Mouse (Mus musculus): ENCODE results near the gene Shmt1. TPM values are rescaled to one million over a fixed set of nuclear protein-coding genes. Genes with fewer than 3 reads are reported as not detected.

Shmt1 gene
- 10 to 100 TPM in 1 of 2 experiments, 1 to 10 TPM in 1; 7.0 to 10.1 TPM for total RNA-seq (2023)

DNA sequence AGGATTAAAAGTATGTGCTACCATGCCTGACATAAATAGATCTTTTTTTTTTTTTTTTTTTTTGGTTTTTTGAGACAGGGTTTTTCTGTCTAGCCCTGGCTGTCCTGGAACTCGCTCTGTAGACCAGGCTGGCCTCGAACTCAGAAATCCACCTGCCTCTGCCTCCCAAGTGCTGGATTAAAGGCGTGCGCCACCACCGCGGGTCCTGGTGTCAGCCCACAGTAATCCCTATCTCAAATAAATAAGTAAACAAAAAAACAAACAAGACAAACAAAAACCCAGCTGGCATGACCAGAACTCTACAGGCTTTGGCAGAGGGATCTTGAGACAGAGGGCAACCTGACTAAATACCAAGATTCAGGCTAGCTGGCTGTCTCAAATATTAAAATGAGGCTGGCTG lies at the start of gene Shmt1:
Gene Shmt1, minus strand, starts transcription at position 101 of the 400 bp plus-strand sequence.

DNA sequence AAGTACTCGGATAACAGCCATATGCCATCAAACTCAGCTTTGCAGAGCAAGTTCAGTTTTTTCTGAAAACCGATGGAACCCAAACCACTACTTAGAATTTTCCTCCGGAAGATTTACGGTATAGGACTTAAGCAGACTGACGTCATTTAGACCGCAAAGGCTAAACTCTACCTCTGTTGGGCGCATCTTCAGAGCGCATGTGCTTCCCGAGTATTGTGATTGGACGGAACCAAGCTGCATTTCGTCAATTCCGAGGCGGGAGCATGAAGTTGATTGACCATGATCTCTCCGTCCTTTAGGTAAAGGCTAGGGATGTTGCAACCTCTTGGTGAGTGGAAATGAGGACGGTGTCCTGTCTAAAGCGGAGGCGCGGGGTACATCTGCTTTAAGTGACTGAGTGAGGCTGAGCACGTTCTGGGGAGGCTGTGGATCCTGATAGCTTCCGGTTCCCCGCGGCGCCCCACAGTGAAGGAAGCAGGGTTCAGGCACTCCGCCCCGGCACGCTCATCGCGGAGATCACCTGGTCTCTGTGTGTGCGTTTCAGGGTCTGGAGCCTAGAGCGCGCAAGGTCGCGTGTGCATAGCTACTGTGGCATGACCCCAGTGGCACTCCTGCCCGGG lies 19.0 kb upstream of the Shmt1 start, which contains the start of gene Dhrs7b:
Gene Dhrs7b, plus strand, starts transcription at position 199 of the 620 bp plus-strand sequence.

DNA sequence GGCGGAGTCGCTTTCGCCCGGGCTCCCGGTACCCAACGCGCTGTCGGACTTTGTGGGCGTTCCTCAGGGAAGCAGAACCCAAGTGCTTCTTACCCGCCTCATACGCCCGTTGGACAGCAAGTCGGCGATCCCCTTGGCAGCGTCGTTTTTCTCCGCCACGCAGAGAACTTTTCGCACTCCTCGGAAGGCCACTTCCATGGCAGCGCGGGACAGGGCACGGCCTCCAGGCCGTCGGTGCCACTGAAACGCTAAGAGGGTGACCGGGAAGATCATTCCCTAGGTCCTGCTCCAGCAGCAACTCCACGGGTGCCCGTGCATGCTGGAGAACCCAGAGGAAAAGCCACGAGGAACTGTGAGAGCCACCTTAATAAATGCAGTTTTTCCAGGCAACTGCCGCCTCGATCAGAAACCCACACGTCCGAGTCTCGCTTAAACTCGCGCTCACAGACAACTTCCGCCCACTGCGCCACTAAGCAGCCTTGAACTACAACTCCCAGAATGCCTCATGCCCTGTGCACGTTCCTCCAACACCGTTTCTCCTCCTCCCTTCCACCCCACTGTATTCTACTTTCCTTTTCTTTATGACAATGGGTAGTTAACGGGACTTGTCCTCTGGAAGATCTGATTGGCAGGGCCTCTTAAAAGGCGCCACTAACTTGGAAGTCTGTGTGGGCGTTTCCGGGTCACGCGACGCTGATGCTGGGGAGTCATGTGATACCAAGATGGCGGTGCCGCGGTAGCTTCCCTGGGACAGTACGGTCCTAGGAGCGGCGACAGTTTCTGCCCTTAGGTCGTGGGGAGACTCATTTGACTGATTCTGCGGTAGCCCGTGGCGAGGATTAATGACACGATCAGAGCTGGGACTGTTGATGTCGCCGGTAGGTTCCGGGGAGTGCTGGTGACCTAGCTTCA lies 34.4 kb downstream of the Shmt1 start, which contains the start of the genes Top3a and Smcr8:
Gene Top3a, minus strand, starts transcription at position 537 of the 912 bp plus-strand sequence.
Gene Smcr8, plus strand, starts transcription at position 696 of the 912 bp plus-strand sequence.

Other genes starting within 250 kb of the Shmt1 start
- 10 to 100 TPM; 13.8 to 15.8 TPM for gene Llgl1, start 112.0 kb downstream of the Shmt1 start, total RNA-seq (2023)
- gene Flii, start 84.5 kb downstream of the Shmt1 start, total RNA-seq (2023), result 100 to 1,000 TPM; 257 to 259 TPM
- gene Mief2, start 83.3 kb downstream of the Shmt1 start, total RNA-seq (2023), result 1 to 10 TPM; 8.8 to 9.9 TPM
- 10 to 100 TPM; 12.4 to 14.5 TPM for gene Top3a, start 34.4 kb downstream of the Shmt1 start, total RNA-seq (2023)
- gene Smcr8, start 34.2 kb downstream of the Shmt1 start, total RNA-seq (2023), result 10 to 100 TPM; 36.1 to 39.5 TPM
- 1 to 10 TPM; 6.0 to 7.5 TPM for gene Dhrs7b, start 18.9 kb upstream of the Shmt1 start, total RNA-seq (2023)
- gene Tmem11, start 67.6 kb upstream of the Shmt1 start, total RNA-seq (2023), result 10 to 100 TPM; 11.5 to 17.0 TPM
- gene Natd1, start 103.0 kb upstream of the Shmt1 start, total RNA-seq (2023), result 1 to 10 TPM; 7.9 to 8.7 TPM
- gene Map2k3, start 120.3 kb upstream of the Shmt1 start, total RNA-seq (2023), result 10 to 100 TPM; 85.5 to 99.7 TPM
- not detected for gene Kcnj12, start 210.8 kb upstream of the Shmt1 start, total RNA-seq (2023)